Mouse (Mus musculus): ENCODE data around the gene Krtap4-9. TPM values are rescaled to one million over a fixed set of nuclear protein-coding genes. Genes with fewer than 3 reads are reported as not detected.

The Krtap4-9 gene
- total RNA-seq, 1 experiment = not detected

Other genes starting within 250 kb of the Krtap4-9 start
- gene Krt40, start 242.0 kb upstream of the Krtap4-9 start, total RNA-seq (2012; rRNA removed) = not detected in 2 replicates
- gene Krtap3-3, start 234.3 kb upstream of the Krtap4-9 start, total RNA-seq (2012; rRNA removed) = not detected in 2 replicates
- gene Krtap3-2, start 228.3 kb upstream of the Krtap4-9 start, total RNA-seq (2012; rRNA removed) = not detected in 2 replicates
- not detected in 2 replicates for gene Gm11939, start 225.7 kb upstream of the Krtap4-9 start, total RNA-seq (2012; rRNA removed)
- not detected in 2 replicates for gene Krtap3-1, start 218.6 kb upstream of the Krtap4-9 start, total RNA-seq (2012; rRNA removed)
- not detected in 2 replicates for gene Krtap1-5, start 204.2 kb upstream of the Krtap4-9 start, total RNA-seq (2012; rRNA removed)
- gene Krtap1-4, start 201.5 kb upstream of the Krtap4-9 start, total RNA-seq (2012; rRNA removed) = not detected in 2 replicates
- gene Krtap1-3, start 193.9 kb upstream of the Krtap4-9 start, total RNA-seq (2012; rRNA removed) = not detected in 2 replicates
- gene Krtap9-3, start 187.1 kb upstream of the Krtap4-9 start, total RNA-seq (2012; rRNA removed) = not detected in 2 replicates
- gene Gm11938, start 181.9 kb upstream of the Krtap4-9 start, total RNA-seq (2012; rRNA removed) = not detected in 2 replicates
- gene Gm11937, start 175.0 kb upstream of the Krtap4-9 start, total RNA-seq (2012; rRNA removed) = not detected in 2 replicates
- gene Krtap2-4, start 170.4 kb upstream of the Krtap4-9 start, total RNA-seq (2012; rRNA removed) = not detected in 2 replicates
- not detected in 2 replicates for gene Gm11562, start 164.8 kb upstream of the Krtap4-9 start, total RNA-seq (2012; rRNA removed)
- not detected in 2 replicates for gene Krtap4-1, start 157.0 kb upstream of the Krtap4-9 start, total RNA-seq (2012; rRNA removed)
- not detected in 2 replicates for gene Krtap4-2, start 150.1 kb upstream of the Krtap4-9 start, total RNA-seq (2012; rRNA removed)
- not detected in 2 replicates for gene Krtap4-7, start 141.1 kb upstream of the Krtap4-9 start, total RNA-seq (2012; rRNA removed)
- gene Gm11555, start 135.0 kb upstream of the Krtap4-9 start, total RNA-seq (2012; rRNA removed) = not detected in 2 replicates
- gene Gm11563, start 126.2 kb upstream of the Krtap4-9 start, total RNA-seq (2012; rRNA removed) = not detected in 2 replicates
- gene Krtap4-6, start 119.2 kb upstream of the Krtap4-9 start, total RNA-seq (2012; rRNA removed) = not detected in 2 replicates
- gene Gm14190, start 94.5 kb upstream of the Krtap4-9 start, total RNA-seq (2012; rRNA removed) = not detected in 2 replicates
- not detected in 2 replicates for gene Gm14180, start 50.9 kb upstream of the Krtap4-9 start, total RNA-seq (2012; rRNA removed)
- not detected in 2 replicates for gene Gm11595, start 12.3 kb upstream of the Krtap4-9 start, total RNA-seq (2012; rRNA removed)
- gene Krtap4-8, start 4.5 kb upstream of the Krtap4-9 start, total RNA-seq (2012; rRNA removed) = not detected in 2 replicates
- gene Gm11596, start 8.3 kb downstream of the Krtap4-9 start, total RNA-seq (2012; rRNA removed) = not detected in 2 replicates
- not detected in 2 replicates for gene Gm11569, start 13.7 kb downstream of the Krtap4-9 start, total RNA-seq (2012; rRNA removed)
- gene Gm11554, start 19.2 kb downstream of the Krtap4-9 start, total RNA-seq (2012; rRNA removed) = not detected in 2 replicates
- gene Krtap4-13, start 24.7 kb downstream of the Krtap4-9 start, total RNA-seq (2012; rRNA removed) = 1.3 and 1.5 TPM in 2 replicates
- 0.89 and 1.4 TPM in 2 replicates for gene Gm11564, start 30.5 kb downstream of the Krtap4-9 start, total RNA-seq (2012; rRNA removed)
- not detected in 2 replicates for gene 2300003K06Rik, start 52.9 kb downstream of the Krtap4-9 start, total RNA-seq (2012; rRNA removed)
- not detected in 2 replicates for gene Krtap4-16, start 66.4 kb downstream of the Krtap4-9 start, total RNA-seq (2012; rRNA removed)
- not detected in 2 replicates for gene Gm11568, start 72.7 kb downstream of the Krtap4-9 start, total RNA-seq (2012; rRNA removed)
- gene Gm11559, start 79.3 kb downstream of the Krtap4-9 start, total RNA-seq (2012; rRNA removed) = not detected in 2 replicates
- not detected in 2 replicates for gene Krtap9-1, start 88.2 kb downstream of the Krtap4-9 start, total RNA-seq (2012; rRNA removed)
- gene Gm11567, start 94.0 kb downstream of the Krtap4-9 start, total RNA-seq (2012; rRNA removed) = not detected in 2 replicates
- gene Krtap31-1, start 122.7 kb downstream of the Krtap4-9 start, total RNA-seq (2012; rRNA removed) = not detected in 2 replicates
- not detected in 2 replicates for gene Gm11565, start 129.6 kb downstream of the Krtap4-9 start, total RNA-seq (2012; rRNA removed)
- gene Krtap31-2, start 151.1 kb downstream of the Krtap4-9 start, total RNA-seq (2012; rRNA removed) = not detected in 2 replicates
- gene Krtap9-5, start 163.3 kb downstream of the Krtap4-9 start, total RNA-seq (2012; rRNA removed) = not detected in 2 replicates
- not detected in 2 replicates for gene Krtap29-1, start 193.9 kb downstream of the Krtap4-9 start, total RNA-seq (2012; rRNA removed)
- not detected in 2 replicates for gene Krtap16-1, start 201.4 kb downstream of the Krtap4-9 start, total RNA-seq (2012; rRNA removed)
- not detected in 2 replicates for gene Krtap17-1, start 208.8 kb downstream of the Krtap4-9 start, total RNA-seq (2012; rRNA removed)
- gene Krt33a, start 231.0 kb downstream of the Krtap4-9 start, total RNA-seq (2012; rRNA removed) = not detected in 2 replicates
- not detected in 2 replicates for gene Krt33b, start 244.7 kb downstream of the Krtap4-9 start, total RNA-seq (2012; rRNA removed)